Comparison of ENCODE assay signal across 8 mouse cellular contexts in genomic region chr12:32717129-32717921, GRCm38 (mm10).
DNase-seq lines count a peak whose midpoint lies in the region; ATAC-seq lines count a peak whose summit lies in the region.
"Had no signal": no experiment of that assay in that cellular context is flagged by ENCODE, and none has a peak within 500 bp of the region (broad histone marks: within the 10 kb centered on the region; RNA-seq: fewer than 3 reads in every experiment).

No protein-coding gene starts in this region.

- no peak overlapping the region for H3K4me2 ChIP-seq in neural tube, embryonic 14.5 days (ENCODE audit: low read depth, low read length)

- no peak overlapping the region for H3K4me3 ChIP-seq in neural tube, embryonic 14.5 days (ENCODE audit: low read depth, low read length)

- 49% methylated on average over 5 of the region's 5 CpGs for WGBS in neural tube, embryonic 14.5 days

- H3K27ac ChIP-seq in neural tube, embryonic 14.5 days (ENCODE audit: low read depth, low read length), result no peak overlapping the region
- H3K27ac ChIP-seq: liver, embryonic 14.5 days had no signal

- peak; percentile 92 for ATAC-seq in neural tube, embryonic 14.5 days (ENCODE audit: low read depth)

- H3K27me3 ChIP-seq in neural tube, embryonic 14.5 days (ENCODE audit: control insufficient read depth, insufficient read depth, low read length), result no peaks in the 10 kb centered on the region

- H3K9ac ChIP-seq in neural tube, embryonic 14.5 days (replicated peaks; ENCODE audit: low read depth, low read length), result no peak overlapping the region
- H3K9ac ChIP-seq: liver, embryonic 14.5 days had no signal

- no peaks in the 10 kb centered on the region for H3K36me3 ChIP-seq in neural tube, embryonic 14.5 days (ENCODE audit: control insufficient read depth, insufficient read depth, low read length)

- H3K9me3 ChIP-seq in neural tube, embryonic 14.5 days (ENCODE audit: control insufficient read depth, low read length), result no peaks in the 10 kb centered on the region

- DNase-seq in thymus, postnatal 4 days, result peak; percentile 8
- DNase-seq in thymus, postnatal 10 days (ENCODE audit: low spot score in 2 of 2), result no peak
- DNase-seq in cerebellum, postnatal 4 days (ENCODE audit: low spot score in 2 of 2), result peak; percentile 57 to 83
- peak; percentile 88 to 89 for DNase-seq in heart, postnatal 10 days
- peak; percentile 86 to 87 for DNase-seq in layer of hippocampus, postnatal 36 days
- DNase-seq in embryo, embryonic 10 days (ENCODE audit: low spot score), result no peak

- no peaks in the 10 kb centered on the region for H3K4me1 ChIP-seq in neural tube, embryonic 14.5 days (ENCODE audit: control insufficient read depth, insufficient read depth, low read length)

- intact Hi-C loops in heart, postnatal 10 days (cut with DNase I), result no loop called here

Comparison
In these comparisons a context has a peak if more than half of its experiments do, and no peak if none do; other contexts are left out.
1. DNase-seq: peak in thymus, postnatal 4 days (single experiment), cerebellum, postnatal 4 days (2 of 2), heart, postnatal 10 days (2 of 2) and layer of hippocampus, postnatal 36 days (2 of 2); none in thymus, postnatal 10 days (0 of 2) and embryo, embryonic 10 days (single experiment).